Mouse (Mus musculus): ENCODE measurements around the gene Tnfsf13b.

Gene Tnfsf13b

DNA sequence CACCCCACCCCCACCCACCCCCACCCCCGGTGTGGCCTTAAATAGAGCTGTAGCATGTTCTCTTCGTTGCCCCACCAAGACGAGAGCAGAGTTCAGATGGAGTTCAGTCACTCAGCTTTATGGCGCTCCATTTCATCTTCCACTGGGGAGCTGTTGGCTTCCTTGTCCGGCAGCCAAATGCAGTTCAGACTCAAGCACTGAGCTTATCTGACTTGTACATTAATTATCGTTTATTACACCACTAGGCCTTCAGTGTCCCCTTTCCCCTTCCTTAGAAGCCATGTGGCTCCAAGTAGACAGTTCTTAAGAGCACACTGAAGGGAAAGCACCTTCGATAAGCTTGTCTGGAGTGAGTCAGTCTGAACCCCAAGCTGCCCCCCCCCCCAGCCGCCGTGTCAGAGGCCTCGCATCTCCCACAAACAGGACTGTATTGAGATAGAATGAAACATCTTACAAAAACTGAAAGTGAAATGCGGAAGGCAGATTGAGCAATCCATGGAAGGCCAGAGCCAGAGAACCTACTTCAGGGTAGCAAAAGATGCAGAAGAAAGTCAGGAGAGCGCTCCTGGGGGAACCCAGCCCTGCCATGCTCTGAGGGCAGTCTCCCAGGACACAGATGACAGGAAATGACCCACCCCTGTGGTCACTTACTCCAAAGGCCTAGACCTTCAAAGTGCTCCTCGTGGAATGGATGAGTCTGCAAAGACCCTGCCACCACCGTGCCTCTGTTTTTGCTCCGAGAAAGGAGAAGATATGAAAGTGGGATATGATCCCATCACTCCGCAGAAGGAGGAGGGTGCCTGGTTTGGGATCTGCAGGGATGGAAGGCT, at the start of gene Tnfsf13b:
Gene Tnfsf13b (plus strand): TSS at position 312 of the 830 bp plus-strand sequence.
- DNase-seq (ENCODE audit: low read depth, low spot score): no peak

DNA sequence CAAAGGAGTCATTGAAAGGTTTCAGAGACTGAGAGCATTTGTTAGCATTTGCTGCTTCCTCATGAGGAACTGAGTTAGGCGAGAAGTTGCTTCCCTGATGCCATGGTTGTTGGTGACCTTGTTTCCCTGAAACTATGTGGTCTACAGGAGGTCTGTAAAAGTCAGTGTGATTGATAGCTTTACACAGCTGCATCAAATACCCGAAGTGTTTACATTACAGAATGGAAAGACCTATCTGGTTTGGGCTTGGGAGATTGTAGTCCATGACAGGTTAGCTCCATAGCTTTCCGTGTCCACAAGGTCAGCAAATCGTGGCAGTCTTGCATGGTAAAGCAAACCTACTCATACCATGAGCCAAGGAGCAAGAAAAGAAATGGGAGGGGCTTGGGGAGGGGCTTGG, 47.9 kb upstream of the Tnfsf13b start:
- no peak for DNase-seq (ENCODE audit: low read depth, low spot score)

DNA sequence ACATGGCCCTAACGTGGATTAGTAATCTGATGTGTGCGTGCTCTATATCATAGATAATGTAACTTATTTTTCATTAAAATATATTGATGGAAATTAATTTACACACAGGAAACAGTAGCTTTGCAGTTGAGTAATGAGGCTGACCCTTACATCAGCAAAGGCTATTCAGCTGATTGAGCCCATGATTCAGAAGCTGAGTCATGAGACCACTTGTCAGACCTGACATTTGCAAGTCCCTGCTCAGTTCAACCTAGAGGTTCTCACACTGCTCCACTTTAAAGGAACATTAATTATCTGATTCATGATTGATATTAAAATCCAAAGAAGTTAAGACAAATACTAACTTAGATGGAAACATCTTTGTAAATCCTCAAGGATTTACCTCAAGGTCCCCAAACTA, 46.3 kb upstream of the Tnfsf13b start:
- DNase-seq (ENCODE audit: low read depth, low spot score): no peak

DNA sequence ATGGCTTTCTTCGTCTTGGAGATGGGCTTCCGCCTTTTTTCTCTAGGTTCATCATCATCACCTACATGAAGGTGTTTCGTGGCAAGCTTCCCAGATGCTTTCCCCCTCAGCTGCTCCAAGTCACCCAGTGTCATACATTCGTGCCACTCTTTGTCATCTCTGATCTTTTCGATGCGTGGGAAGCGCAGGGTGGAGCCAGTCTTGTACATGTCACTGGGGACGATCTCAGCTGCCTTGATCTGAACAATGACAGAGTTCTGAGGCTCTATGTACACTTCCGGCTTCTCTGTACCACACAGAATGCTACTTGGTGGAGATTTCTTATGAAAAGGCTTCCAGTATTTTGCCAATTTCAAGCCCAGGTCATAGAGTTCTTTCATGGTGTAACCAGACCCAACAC, 34.4 kb upstream of the Tnfsf13b start:
- DNase-seq (ENCODE audit: low read depth, low spot score): no peak

DNA sequence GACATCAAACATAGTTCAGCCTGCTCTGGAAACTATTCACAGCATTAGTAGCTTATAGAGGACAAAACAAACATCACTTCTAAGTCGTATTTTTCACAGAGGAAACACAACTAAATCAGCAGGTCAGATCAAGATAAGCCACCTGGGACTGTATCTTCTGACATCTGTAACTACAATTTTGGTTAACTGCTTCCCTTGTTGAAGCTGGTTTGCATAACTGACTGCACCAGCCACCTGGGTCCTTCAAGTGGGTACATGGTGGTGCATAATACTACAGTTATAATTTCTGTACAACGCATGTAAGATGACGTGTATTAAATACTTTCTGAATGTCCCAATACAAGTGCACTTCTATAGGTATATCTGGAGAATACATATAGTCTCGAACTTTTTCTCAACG, 31.0 kb upstream of the Tnfsf13b start:
- no peak for DNase-seq (ENCODE audit: low read depth, low spot score)

DNA sequence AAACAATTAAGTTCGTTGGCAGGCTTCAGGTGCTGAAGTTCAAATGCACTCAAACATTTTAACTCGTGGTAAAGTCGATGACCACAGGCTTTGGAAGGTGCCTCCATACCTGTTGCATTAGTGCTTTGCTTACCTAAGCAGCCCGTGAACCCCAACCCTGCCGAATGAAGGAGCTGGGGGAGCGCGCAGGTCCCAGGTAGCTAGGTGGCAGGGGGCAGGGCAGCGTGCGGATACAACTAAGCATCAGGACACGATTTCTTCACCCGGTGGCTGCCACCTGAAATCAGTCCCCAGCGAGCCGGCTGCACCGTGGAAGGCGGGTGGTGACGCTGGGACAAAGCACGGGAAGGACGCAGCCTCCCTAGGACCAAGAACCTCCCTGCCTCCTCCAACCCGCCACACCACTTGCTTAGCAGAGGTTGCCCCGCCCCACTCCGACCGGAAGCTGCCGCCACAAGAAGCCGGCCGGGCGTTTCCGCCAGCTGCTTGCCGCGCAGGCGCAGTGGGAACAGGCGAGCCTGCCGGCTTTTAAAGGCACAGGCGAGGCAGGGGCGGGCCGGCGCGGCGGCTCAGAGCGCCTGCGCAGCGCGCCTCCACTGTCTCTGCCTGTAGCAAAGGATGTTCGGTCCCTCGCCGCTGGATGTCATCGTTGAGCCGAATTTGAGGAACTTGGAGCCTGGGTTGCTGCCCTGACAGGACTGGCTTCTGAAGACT, 30.2 kb upstream of the Tnfsf13b start:
- DNase-seq (ENCODE audit: low read depth, low spot score): peak; percentile 96

DNA sequence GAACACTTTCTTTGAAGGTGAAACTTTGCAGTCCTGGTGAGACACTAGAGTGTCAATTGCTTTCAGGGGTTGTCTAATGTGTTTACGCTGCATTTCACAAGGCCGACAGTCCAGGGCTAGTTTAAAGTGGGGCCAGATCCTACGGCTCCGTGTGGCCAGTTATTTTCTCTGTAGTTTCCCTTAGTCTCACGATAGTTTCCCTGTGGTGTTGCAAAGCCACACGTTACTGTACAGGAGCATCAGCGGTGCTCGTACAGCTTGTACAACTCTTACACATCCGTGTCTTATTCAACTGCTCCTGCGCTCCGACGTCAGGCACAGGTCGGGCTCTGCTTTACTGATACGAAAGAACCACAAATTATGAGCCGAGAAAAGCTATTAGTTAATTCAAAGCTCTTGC, 29.3 kb upstream of the Tnfsf13b start:
- no peak for DNase-seq (ENCODE audit: low read depth, low spot score)

DNA sequence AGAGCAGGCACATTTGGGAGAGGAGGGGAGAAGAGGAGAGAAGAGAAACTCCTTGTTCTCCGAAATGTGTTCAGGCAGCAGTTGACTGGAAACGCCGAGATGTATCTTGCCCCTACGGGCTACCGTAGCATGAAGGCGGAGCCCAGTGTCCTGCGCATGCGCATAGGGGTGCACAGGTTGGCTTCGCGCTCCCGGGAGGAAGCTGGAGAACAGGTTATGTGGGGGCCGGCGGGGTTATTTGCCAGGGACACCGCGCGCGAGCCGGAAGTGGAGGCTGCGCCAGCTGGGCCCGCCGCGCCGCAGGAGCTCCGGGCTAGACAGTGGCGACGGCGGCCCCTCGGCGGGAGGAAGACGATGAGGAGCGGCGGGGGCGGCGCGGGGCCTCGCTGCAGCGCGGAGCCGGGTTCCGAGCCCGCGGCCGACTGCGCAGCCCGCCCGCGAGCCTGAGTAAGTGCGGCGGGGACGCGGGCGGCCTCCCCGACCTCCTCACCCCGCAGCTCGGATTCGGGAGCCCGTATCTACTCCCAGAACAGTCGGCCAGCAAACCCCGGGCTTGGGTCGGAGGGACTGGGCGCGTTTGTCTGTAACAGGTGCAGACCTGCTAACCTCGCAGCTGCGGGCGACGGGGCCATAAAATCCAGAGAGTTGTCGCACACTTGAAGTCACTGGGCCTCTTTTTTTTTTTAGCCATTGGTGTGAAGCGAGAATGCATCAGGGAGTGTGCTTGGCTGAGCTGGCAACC, 28.5 kb upstream of the Tnfsf13b start, which contains the start of the genes Lig4 and Abhd13:
Gene Lig4 (minus strand): TSS at position 114 of the 742 bp plus-strand sequence.
Gene Abhd13 (plus strand): TSS at position 135 of the 742 bp plus-strand sequence.
- peak; percentile 97 for DNase-seq (ENCODE audit: low read depth, low spot score)

DNA sequence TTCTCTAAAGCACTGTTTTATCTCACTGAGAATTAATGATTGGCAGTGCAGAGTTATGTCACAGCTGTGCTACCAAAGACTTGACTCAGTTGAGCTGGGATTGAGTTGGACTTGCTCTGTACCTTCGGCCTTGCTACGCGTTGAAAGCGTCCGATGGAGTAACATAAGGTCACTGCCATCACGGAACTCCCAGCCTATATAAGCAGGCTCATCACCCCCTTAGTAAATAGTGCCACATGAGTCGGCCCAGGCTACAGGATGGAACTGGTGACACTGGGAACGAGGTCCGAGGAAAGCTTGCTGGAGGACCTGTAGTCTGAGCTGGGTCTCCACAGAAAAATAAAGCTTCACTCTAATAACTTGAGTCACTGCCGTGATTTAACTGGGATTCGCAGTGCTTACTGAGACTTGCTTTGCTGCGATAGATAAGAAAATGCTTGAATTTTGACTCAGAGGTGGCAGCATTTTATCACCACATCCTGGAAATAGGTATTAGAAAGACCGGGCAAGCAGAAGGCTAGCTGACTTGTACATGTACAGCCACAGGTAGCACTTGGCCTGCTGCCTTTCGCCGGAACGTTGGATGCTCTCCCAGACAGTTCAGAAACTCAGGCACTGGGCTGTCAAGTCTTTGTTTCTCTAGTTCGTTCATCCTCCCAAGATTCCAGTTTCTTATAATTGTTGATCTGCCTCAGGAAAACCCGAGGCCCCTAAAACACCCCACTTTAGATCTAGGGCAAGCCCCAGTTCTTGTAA, 27.6 kb upstream of the Tnfsf13b start:
- DNase-seq (ENCODE audit: low read depth, low spot score): no peak

DNA sequence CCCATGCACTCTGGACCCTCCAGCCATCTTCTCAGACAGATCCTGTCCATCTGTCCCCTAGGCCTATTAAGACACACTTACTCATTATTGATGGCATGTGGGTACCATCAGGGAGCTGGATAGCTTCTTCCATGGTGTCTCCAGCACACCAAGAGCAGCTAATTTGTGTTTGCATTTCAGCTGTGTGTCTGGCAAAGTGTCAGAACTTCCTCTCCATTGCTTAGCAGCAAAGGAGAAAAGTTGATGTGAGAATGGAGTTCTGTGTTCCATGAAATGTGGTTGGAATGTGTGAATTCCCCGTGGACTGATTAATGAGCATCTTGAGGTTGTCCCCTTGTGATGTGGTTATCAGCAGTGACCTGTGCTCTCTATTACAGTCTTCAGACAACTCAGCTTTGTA, 26.5 kb upstream of the Tnfsf13b start:
- no peak for DNase-seq (ENCODE audit: low read depth, low spot score)

DNA sequence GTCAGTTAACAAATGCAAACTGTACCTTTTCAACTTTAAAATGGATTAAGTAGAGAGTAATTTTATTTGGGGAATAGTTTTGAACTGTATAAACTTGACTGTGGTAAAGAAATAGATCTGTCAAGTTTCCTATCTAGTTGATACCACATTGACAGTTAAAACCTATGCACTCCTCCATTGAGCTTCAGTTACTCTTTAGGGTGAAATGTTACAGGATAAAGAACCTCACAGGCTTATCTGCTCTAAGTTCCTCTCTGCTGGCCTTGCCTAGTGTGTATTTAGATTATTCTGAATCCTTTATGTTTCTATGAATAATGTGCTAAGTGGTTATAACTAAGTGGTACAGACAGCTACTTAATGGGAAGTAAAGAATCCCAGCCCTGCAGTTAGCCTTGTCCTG, 26.1 kb upstream of the Tnfsf13b start:
- no peak for DNase-seq (ENCODE audit: low read depth, low spot score)

DNA sequence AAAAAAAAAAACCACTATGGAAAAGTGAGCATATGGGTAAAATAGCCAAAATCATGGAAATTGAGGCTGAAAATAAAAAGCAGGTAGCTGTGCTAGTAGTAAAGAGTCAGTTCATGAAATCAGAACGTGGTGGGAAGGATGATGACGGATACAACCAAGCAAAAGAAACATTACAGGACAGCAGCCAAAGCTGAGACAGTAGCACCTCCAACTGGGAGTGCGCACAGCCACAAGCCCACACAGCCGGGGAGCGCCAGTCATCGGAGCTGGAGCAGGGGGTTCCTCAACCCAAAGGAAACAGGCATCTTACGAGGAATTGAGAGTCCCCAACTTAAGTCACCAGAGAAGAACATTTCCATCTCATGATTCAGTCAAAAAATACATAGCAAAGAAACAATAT, 2.2 kb upstream of the Tnfsf13b start:
- DNase-seq (ENCODE audit: low read depth, low spot score): no peak

DNA sequence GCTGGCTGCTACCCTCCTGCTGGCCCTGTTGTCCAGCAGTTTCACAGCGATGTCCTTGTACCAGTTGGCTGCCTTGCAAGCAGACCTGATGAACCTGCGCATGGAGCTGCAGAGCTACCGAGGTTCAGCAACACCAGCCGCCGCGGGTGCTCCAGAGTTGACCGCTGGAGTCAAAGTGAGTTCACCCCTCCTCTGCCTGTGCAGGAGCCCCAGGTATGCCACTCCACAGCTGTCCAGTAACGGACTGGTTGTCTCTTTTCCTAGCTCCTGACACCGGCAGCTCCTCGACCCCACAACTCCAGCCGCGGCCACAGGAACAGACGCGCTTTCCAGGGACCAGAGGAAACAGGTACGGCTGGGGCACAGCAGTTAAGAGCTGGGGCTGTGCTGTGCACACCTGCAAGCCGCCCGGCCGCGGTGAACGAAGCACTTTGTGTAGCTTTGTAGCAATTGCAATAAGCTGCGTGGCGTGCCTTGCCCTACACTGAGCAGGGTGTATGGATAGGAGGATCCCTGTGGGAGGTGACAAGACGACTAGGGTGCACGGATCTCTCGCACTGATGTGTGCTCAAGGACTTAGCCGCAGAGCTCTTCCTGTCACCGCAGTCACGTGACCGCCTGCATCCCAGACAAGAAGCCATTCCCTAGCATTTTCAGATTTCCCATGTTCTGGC, 856 bp downstream of the Tnfsf13b start:
- no peak for DNase-seq (ENCODE audit: low read depth, low spot score)

DNA sequence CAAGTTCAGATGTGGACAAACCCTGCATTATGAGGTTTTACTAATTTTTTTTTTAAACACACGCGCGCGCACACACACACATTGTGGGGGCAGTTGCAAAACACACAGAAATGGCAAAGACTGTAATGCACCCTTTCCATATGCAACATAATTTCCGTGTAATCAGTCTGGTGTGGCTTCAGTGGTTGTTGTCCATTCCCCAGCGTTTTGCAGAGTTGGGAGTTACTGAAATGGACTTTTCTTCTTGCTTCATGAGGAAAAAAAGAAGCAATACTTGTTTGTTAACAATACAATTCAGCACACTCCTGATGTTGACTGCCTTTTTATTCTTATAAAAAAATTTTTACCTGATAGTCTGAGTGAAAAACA, 1.4 kb downstream of the Tnfsf13b start:
- DNase-seq (ENCODE audit: low read depth, low spot score): no peak

DNA sequence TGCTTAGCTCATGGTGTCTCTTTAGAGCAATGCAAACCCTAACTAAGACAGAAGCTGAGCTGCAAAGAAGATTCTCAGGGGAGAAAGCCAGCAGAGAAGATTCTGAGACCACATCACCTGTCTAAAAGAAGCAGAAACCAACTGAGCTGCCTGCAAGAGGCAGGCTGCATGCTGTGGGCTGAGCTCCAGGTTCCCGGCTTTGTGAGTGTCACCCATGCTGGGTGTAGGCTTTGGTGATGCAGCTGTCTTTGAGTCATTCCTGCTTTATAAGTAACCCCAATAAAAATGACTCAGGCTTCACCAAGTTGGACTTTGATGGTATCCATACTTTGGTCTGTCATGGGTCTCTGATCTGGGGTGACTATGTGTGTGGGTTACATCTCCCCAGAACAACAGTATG, 10.0 kb downstream of the Tnfsf13b start:
- no peak for DNase-seq (ENCODE audit: low read depth, low spot score)

DNA sequence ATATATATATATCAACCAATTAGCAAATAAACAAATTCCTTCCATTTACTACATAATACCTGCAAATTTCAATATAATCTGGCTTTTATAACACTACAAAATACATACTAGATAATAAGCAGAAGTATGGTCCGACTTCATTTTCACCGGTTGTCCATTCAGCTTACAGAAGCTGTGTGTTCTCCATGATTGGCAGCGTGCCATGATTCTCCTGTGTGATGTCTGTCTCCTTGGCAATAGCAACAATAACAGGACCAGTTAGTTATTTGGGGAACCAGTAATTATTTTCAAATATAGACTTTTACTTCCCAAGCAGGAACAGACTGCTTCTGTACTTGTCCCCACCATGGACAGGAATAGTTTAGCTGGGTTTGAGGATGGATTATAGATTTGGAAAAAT, 11.0 kb downstream of the Tnfsf13b start:
- DNase-seq (ENCODE audit: low read depth, low spot score): no peak

DNA sequence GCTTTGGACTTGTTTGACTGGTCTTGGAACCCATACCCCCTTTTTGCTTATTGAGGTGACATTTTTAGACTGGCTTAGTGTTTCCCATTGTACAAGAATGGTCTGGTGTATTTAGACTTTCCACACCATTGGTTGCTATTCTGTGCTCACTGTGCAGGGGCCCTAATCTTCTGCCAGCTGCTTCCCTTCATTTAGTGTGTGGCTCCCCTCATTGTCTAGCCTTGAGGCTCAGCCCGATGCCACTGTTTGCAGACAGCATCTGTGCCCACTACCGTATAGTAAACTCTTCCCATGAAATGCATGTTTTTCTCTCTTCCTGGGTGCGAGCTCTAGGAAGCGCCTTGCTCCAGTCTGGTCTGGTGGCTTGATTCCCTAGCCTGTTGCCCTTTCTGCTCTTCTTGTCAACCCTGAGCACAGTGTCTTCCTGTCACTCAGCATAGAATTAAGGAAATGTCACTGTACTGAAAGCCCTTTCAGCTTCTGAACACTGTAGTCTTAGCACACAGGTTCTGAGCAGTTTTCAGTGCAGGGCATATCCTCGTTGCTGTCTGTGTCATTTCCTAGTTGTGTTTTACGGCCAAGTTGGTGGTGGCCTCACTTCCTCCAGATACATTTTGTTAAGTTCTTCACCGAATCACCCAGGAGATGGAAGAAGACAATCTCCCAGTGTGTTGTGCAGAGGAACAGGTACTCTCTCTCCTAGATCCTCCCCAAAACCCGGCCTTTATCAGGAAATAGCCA, 24.2 kb downstream of the Tnfsf13b start:
- DNase-seq (ENCODE audit: low read depth, low spot score): no peak

DNA sequence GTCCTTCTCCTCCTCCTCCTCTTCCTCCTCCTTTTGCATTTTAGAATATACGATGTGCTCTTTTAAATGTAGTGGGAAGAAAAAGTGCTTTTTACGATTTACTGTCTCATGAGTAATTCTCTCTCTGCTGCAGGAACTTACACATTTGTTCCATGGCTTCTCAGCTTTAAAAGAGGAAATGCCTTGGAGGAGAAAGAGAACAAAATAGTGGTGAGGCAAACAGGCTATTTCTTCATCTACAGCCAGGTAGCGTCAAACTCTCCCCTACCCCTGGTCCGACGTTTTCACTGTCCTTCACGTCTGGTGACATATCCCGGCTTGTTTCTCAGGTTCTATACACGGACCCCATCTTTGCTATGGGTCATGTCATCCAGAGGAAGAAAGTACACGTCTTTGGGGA, 24.9 kb downstream of the Tnfsf13b start:
- DNase-seq (ENCODE audit: low read depth, low spot score): no peak

DNA sequence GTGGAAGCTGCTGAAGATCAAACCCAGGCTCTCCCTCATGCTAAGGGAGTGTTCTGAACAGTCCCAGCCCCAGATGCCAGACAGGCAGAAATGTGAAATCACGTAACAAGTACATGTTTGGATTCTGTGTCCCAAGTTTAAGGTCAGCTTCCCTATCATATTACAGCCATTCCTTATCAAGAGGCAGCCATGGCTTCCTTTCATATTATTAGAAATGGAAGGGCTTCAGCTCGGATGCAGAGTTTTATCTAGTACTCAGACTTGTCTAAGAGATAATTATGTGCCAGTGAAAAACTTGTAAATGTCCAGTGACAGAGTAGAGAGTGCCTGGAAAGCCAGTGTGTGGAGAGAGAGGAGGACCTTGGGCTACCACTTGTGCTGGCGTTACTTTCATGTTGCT, 34.6 kb downstream of the Tnfsf13b start:
- no peak for DNase-seq (ENCODE audit: low read depth, low spot score)

DNA sequence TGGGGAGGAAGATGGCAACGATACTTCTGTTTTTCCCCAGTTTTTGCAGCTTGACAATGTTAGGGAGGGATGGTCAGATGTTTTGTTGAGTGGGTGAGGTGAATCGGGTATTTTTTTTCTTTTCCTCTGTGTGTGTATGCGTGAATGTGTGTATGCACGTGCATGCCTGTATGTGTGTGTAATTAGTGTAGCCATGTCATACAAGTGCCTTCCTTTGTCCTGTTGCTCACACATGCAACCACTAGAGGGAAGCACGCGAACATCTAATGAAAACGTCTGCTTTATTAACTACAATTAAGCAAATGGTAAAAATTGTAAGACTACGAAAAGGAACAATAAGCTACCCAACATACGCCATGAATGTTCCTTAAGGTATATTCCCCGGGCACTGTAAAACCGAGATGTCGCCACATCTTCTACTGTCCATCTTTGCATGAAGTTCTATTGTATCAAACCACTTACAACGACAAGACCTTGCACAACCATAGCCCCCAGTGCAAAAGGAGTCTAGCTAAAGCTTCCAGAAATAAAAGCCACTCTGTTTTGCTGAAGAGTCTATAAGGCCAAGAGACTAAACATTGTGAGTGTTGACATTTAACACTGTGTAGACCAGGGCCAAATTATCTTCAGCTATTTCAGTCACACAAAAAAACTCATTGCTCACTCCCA, 37.7 kb downstream of the Tnfsf13b start:
- peak; percentile 26 for DNase-seq (ENCODE audit: low read depth, low spot score)
